Mouse (Mus musculus): ENCODE measurements around the gene Cgref1. TPM values are rescaled to one million over a fixed set of nuclear protein-coding genes. Genes with fewer than 3 reads are reported as not detected.

Cgref1 gene
- 10 to 100 TPM; 13.8 to 19.2 (median 18.8) TPM for total RNA-seq (2022)

GRCm38 (mm10) chr5:30944956-30945781, at the start of gene Cgref1:
TSS of gene Cgref1 (minus strand) at chr5:30945591.
- DNase-seq (ENCODE audit: low spot score in 2 of 2), result peak; percentile 64

DNA sequence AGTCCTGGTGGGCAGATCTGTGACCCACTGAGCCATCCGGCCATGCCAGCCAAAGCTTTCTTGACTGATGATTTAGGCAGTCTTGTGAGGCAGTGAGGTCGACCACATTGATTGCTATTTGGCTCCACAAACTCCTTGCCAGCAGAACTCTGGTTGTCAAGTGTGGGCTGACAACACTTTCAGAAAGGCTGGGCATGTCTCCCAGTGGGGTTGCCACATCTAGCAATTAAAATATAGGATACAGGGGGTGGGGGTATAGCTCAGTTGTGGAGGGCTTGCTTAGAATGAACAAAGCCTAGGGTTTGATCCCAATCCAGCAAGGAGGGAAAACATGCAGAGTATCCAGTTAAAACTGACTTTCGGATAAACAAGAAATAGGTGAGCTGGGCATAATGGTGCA, 48.7 kb upstream of the Cgref1 start:
- no peak for DNase-seq (ENCODE audit: low spot score in 2 of 2)

DNA sequence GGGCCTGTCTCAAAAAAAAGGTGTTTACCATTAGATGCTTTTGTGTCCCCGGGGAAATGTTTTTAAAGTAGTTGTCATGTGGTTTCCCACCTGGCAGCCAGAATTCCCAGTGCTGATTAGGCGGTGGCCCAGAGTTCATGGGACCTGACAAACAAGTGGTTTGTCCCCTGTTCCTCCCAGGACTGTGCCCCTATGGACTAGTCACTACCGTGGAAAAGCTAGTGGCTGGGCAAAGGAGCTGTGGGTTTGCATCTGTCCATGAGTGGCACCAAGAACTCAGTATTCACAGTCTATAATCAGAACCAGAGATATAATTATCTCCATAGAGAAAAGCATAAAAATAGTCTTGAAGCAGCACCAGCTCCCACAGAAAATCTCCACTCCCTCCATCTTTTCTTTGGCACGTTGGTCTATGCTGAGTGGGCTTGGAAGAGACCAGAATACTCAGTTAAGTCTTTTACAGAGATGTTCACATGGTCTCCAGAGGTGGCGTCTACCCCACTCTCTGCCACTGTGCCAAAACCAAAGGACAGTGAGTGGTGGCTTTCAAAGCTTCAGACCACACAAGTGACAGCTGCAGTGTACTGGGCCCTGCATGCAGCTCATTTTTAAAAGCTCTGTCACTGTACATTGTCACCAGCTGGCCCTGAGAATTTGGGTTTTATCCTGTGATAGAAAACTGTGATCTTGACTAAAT, 47.7 kb upstream of the Cgref1 start:
- DNase-seq (ENCODE audit: low spot score in 2 of 2), result no peak

DNA sequence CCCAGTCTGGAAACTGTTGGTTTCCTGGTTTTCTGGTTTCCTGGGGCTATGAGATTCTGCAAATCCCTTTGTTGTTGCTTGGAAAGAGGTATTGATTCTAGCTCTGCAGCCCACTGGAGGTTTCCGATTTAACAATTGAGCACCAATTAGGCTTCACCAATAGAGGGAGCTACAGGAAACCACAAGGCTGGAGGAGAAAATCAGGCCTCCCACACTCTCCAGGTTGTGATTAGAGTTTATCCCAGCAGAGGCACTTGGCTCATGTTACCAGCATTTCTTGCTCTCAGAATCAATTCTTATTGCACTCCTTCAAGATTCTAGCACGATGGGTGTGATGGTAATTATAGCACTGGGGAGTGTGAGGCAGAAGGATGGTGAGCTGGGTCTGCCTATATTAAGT, 37.0 kb upstream of the Cgref1 start:
- peak in 1 of 2 experiments; percentile 34 for DNase-seq (ENCODE audit: low spot score in 2 of 2)

DNA sequence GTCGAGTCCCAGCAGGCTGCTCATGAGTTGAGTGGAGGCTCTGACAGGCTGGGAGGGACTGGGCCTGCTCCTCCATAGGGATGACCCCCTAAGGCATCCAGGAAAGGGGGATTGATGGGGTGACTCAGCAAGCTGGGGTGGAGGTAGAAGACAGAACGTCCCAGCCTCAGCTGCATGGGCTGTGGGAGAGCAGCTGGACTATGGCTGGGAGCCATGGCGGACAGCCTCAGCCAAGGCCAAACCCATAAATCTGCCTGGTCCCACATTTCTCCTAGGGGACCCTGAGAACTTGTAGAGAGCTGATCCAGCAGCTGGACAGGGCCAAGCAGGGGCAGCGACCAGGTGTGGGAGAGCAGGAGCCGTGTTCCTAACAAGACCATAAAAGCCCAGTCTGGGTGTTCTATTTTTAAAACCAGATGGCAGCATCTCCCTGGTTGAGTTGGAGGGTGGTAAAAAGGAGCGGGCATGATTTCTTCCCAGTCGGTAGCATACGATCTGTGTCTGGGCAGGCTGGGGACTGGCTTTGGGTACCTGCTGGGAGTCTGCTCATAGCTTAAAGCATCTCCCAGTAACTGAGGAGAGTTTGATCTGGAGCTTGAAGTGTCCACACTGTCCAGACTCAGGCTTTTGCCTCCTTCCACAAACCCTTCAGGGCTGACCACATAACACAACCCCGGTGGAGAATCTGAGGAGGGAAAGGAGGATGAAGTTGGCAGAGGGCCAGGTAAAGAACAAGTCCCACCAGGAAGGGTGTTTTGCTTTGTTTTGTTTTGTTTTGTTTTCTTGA, 29.7 kb upstream of the Cgref1 start:
- DNase-seq (ENCODE audit: low spot score in 2 of 2), result no peak

DNA sequence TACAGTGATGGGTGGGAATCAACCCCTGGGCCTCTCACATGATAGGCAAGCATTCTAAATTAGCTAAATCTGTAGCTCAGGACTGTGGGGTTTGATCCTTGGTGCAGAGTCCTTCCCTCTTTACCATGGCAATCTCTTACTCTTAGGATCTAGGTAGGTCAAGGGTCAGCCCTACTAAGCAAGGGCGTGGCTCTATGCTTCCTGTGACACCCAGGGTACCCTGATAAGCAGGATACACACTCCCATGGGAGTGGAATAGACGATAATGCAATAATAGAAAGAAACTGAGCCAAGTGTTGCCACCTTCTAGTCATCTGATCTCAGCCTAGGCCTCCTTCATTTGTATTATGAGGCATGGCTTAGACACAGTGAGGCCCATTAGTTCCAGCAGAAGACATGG, 24.0 kb upstream of the Cgref1 start:
- DNase-seq (ENCODE audit: low spot score in 2 of 2), result no peak

GRCm38 (mm10) chr5:30968416-30968815, 23.0 kb upstream of the Cgref1 start, which contains the start of gene Tcf23:
TSS of gene Tcf23 (plus strand) at chr5:30968662.
- no peak for DNase-seq (ENCODE audit: low spot score in 2 of 2)

DNA sequence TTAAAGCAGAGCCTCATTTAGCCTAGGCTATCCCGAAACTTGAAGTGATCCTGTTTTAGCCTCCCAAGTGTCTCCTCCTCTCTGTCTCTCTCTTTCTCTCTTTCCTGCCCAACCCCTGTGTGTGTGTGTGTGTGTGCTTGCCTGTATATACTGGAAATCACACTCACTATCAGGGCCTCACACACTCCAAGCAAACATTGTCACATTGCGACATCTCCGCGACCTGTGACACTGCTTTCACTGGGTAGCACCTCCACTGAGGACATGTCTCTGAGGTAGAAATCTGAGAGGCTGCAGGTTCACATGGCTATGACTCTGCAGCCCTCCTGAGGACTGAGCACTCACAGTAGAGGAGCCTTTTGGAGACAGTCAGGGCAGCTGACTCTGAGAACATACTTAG, 20.8 kb upstream of the Cgref1 start:
- DNase-seq (ENCODE audit: low spot score in 2 of 2), result no peak

- DNase-seq (ENCODE audit: low spot score in 2 of 2), result no peak
These were observed 18.5 kb upstream of the Cgref1 start for GRCm38 (mm10) chr5:30963916-30964315.

DNA sequence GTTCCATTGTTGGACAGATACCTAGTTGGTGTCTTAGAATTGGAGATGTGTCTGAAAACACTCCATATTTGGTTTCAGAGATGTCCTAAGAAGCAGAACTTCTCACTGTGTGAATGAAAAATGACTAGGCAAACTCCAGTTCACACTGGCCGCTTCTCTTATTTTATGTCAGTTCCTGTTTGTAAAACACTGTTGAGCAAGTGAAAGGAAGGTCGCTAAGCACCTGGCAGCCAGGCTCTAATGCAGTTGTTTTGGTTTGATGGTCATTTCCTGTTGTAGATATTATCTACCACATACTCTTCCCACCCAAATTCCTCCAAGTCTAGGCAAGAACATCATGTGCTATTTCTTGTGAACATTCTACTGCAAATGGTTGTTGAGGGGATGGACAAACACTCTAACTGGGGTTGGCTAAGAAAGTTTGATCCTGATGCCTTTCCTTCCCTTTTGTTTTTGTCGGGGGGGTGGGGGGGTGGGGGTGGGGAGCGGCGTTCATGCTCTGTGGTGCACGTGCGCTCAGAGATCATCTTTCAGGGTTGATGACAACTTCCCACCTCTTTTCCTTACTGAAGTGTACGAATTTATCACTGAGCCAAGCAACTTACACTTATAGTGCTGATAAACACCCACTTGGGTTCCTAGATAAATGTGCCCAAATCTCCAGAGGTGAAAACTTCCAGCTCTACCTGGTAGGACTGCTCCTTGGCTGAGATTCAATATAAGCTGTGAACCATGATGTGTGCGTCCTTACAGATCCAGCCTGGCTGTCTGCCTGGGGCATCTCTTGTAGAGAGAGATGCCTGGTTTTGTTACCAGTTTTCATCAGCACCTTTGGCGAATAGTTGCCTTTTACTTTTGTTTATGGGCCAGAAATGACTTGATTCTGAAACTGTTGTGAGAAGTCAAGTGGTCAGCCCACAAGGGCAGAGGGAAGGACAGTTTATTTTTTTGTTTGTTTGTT, 16.4 kb upstream of the Cgref1 start:
- no peak for DNase-seq (ENCODE audit: low spot score in 2 of 2)

GRCm38 (mm10) chr5:30960814-30961213, 15.4 kb upstream of the Cgref1 start:
- DNase-seq (ENCODE audit: low spot score in 2 of 2), result no peak

- DNase-seq (ENCODE audit: low spot score in 2 of 2), result peak; percentile 97 to 99
These were observed 14.6 kb upstream of the Cgref1 start, which contains the start of gene Preb for GRCm38 (mm10) chr5:30959966-30960501. TSS of gene Preb (minus strand) at chr5:30960361.

- no peak for DNase-seq (ENCODE audit: low spot score in 2 of 2)
These were observed 13.9 kb upstream of the Cgref1 start for GRCm38 (mm10) chr5:30959198-30959854.

DNA sequence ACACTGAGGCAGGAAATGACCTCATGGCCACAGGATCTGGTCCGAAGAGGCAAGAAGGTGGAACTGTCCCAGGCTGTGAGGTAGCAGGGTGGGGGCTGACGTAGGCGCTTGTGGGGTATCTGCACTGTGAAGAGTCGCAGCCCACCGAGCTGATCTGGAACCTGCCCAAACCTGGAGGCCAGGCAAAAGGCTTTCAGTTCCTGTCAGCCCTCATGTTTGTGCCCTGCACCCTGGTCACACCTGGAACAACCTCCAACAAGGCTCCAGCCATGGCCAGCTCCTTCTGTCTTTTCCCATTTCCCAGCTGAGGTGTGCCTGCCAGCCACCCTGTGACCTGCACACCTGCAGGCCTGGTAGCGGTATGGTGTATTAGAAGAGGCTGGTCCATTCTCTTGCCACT, 12.5 kb upstream of the Cgref1 start:
- DNase-seq (ENCODE audit: low spot score in 2 of 2), result no peak

DNA sequence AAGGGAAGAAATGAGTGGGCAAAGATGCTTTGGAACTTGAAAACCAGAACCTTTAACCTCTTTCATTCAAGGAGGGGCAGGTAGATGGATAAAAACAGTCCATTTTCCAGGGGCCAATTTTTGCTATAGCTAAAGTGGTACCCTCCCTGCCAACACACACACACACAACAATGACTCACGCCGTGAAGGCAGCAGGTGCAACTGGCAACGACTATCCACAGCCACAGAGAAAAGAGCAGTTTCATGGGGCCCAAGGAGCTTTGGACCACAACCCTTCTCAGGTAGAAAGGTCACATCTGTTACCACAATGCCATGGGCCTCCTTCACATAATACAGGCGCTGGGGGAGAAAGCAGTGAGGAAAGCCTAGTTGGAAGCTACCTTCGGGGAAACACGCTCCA, 10.4 kb upstream of the Cgref1 start:
- DNase-seq (ENCODE audit: low spot score in 2 of 2), result no peak

DNA sequence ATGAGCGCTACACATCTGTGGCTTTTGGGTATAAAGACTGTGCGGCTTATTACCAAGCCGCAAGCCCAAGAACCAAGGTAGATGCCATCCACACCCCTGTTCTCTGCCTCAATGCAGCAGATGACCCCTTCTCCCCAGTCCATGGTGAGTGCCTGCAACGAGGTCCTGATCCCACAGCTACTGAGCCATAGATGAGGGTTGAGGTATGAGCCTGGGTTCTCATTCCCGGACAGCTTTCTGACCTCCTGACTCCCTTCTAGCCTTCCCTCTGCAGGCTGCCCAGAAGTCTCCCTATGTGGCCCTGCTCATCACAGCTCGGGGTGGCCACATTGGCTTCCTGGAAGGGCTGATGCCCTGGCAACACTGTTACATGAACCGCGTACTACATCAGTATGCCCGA, 9.2 kb upstream of the Cgref1 start:
- no peak for DNase-seq (ENCODE audit: low spot score in 2 of 2)

DNA sequence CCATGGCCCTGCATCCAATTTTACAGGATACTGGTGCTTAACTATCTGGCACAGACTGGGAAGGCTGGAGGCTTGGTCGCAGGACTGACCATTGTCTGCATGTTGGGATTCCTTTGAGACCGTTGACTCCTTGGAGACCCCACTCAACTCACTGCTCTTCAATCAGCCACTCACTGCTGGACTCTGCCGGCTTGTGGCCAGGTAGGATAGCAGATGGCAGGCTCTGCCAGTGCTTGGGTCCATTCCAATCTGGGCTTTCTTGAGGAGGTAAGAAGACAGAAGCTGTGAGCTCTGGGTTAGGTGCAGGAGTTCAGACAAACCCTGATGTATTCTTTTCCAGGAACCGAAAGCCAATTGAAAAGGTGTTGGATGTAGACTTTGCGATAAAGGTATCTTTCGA, 8.7 kb upstream of the Cgref1 start:
- no peak for DNase-seq (ENCODE audit: low spot score in 2 of 2)

GRCm38 (mm10) chr5:30952551-30952950, 7.2 kb upstream of the Cgref1 start:
- no peak for DNase-seq (ENCODE audit: low spot score in 2 of 2)

DNA sequence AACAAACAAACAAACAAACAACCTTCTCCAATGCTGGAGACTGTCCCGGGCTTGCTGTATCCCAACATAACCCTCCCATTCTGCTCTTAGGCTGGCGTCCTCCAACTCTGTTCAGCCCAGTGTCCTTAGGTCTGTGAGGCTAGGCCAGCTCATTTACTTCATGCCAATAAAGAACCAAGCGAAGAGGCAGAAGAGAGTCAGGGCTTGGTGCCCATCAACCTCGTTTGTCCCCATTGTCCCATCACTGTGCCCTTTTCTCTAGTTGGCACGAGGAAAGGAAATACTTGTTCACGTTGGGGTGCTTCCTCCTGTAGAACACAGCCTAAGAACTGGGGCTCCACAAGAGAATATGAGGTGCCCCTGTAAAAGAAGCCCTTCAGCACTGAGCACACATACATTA, 6.3 kb upstream of the Cgref1 start:
- DNase-seq (ENCODE audit: low spot score in 2 of 2), result no peak

- DNase-seq (ENCODE audit: low spot score in 2 of 2), result no peak
These were observed 5.5 kb upstream of the Cgref1 start for GRCm38 (mm10) chr5:30950922-30951321.
